Comparison of ENCODE assay signal across 3 mouse cellular contexts in the genomic region with DNA sequence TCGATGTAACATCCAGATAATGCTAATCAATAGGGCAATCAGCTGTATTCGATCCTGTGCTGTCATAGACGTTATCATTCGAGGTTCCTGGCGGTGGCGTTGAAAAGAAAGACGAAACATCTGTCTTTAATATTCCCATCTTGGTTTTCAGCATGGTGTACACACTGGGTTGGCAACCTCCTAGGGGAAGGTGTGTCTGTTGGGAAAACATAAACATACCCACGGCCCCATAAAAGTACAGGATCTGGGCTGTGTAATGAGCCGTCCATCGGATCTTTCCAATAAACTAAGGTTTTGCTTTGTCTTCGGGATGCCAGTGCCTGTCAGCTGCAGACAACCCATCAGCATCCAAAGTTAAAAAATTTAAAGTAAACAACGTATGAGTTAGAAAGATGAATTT. TPM values are rescaled to one million over a fixed set of nuclear protein-coding genes. Genes with fewer than 3 reads are reported as not detected.
"Had no signal": no experiment of that assay in that cellular context is flagged by ENCODE, and none has a peak within 500 bp of the region (broad histone marks: within the 10 kb centered on the region; RNA-seq: fewer than 3 reads in every experiment).

No protein-coding gene starts in this region.

RNA-seq across cellular contexts. Expression of a gene that starts 31.8 kb away (rescaled TPM):
- polyA plus RNA-seq: intestine, postnatal 0 days; lung, adult 2 months; midbrain, embryonic 13.5 days had no signal
